Mouse (Mus musculus) right cerebral cortex, adult 18-20 months (tissue): ENCODE measurements around the gene Arhgef39.

ENCODE experiments used
- DNase-seq: peaks from one replicate; pipeline ENCODE4 v3.0.0; 2022; ENCODE audit warnings: mixed read lengths

Arhgef39 gene

DNA sequence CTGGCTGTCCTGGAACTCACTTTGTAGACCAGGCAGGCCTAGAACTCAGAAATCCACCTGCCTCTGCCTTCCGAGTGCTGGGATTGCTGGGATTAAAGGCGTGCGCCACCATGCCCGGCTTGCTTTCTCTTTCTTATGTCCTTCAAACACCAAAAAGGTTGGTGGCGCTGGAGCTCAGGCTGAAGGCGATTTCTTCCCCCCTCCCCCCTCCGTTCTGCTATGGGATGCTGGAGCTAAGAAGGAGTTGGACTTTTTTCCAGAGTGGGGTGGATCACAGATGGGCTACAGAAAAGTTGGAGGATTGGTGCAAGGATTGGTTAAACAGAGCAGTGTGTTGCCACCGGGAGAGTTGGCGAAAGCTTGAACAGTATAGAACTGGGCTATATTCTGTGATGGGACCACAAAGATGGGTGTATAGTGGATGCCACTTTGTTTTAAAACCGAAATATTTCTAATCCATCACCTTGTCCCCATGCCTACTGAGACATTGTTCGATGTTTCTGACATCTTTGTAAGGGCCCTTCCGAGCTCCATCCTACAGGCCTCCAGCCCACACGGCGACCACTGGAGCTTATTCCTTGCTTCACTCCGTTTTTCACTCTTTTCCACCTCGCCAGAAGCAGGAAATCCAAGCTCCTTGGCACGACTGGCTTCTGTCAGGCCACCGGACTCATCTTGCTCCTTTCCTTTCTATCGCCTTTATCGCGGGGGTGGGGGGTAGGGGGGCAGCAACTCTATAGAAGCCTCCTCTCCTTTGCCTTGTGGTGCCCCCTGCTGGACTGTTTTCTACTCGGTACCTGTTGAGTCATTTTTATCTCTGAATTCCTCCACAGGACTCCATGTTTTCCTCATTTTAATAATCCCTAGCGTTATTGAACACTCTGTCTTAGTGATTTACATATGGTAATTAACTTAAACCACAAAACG is 20.3 kb downstream of the Arhgef39 start:
- DNase-seq: no peak

DNA sequence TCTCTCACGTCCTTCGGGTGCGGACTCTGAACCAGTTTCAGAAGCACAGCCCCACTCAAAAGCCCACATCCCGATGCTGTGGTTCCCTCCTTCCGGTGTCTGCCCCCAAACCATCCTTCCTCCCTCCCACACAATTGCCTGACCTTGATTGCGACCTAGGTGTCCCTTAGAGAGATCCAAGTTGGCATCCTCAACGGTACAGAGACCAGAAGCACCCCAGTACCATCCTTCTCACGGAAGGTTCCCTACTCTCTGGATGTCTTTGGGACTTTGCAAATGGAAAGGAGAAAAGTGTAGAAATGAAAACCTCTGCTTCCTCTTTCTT is 21.0 kb downstream of the Arhgef39 start:
- no peak for DNase-seq

- DNase-seq: peak; percentile 90
Observed at GRCm38 (mm10) chr4:43477857-43478533, 21.5 kb downstream of the Arhgef39 start.

GRCm38 (mm10) chr4:43476604-43477003 is 22.9 kb downstream of the Arhgef39 start:
- no peak for DNase-seq

GRCm38 (mm10) chr4:43473636-43474035 is 25.9 kb downstream of the Arhgef39 start:
- DNase-seq: no peak

GRCm38 (mm10) chr4:43470301-43470700 is 29.2 kb downstream of the Arhgef39 start:
- no peak for DNase-seq

- no peak for DNase-seq
Observed at GRCm38 (mm10) chr4:43466872-43467271, 32.6 kb downstream of the Arhgef39 start.

GRCm38 (mm10) chr4:43465935-43466334 is 33.6 kb downstream of the Arhgef39 start:
- no peak for DNase-seq

GRCm38 (mm10) chr4:43463102-43463501 is 36.4 kb downstream of the Arhgef39 start:
- no peak for DNase-seq

DNA sequence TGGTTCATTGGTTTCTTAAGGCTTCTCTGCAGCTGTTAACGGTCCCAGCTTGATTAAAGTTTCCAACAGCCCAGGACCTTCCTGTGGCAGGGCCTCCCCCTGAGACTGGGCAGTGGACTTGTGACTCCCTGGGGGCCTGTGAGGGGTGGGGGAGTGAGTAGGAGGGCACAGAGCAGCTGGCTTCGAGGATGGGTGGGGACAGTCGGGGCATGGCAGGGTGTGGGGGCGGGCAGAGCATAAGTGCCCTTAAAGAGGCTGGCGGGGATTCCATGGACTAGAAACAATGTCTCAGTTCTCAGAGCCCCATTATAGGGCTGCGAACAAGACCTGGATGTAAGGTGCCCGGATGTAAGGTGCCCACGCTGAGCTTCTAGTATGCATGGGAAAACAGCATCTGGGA is 42.4 kb downstream of the Arhgef39 start:
- DNase-seq: no peak

DNA sequence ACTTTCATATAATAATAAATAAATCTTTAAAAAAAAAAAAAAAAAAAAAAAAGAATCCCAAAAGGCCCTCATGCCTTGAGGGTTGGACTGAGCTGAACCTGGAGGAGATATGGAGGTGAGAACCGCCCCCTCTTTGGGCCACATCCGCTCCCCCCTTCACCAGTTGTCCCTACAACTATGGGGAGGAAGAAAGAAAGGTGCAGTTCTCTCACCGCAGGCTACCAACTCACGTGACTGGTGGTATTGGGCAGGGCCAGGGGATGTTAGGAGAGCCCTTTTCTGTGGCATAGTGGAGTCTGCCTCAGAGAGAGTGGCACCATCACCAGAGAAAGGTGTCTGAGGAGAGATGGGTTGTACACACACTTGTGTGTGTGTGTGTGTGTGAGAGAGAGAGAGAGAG is 43.0 kb downstream of the Arhgef39 start:
- DNase-seq: no peak

DNA sequence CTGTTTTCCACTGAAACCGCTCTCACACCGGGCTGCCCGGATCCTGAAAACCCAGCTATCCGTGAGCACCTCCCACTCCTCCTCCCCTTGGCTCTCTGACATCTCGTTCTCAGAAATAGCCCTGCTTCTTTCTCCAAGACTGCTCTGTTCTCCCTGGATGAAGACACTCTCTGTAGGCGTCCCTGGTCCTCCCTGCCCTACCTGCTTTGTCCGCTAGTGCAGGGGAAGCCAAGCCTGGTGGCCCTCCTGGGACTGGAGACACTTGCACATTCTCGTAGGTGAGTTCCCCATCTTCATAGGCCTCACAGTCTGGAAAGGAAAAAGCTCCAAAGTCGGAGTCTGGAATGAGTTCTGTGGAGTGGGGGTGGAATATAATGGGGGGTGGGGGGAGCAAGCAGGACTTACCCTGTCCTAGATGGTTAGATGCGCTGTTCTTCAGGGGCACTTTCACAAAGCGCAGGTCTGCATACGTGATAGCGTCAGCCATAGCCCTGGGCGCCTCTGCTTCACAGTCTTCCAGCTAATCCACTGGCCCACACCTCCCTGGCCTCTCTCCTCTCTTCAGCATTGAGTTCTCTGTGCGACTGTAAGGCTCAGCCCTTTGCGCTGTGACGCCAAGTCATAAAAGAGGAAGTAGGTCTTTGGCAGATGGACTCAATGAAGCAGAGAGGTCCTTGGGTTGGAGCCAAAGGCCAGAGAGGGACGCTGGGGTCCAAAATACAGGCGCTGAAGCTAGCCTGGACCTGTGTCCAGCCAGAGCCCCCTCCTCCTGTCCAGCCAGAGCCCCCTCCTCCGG is 45.3 kb downstream of the Arhgef39 start, which contains the start of gene Cd72:
Gene Cd72 (minus strand): TSS at position 588 of the 796 bp plus-strand sequence.
- no peak for DNase-seq

- DNase-seq: no peak
Observed at GRCm38 (mm10) chr4:43453413-43453812, 46.1 kb downstream of the Arhgef39 start.

- DNase-seq: no peak
Observed at GRCm38 (mm10) chr4:43452315-43452714, 47.2 kb downstream of the Arhgef39 start.

DNA sequence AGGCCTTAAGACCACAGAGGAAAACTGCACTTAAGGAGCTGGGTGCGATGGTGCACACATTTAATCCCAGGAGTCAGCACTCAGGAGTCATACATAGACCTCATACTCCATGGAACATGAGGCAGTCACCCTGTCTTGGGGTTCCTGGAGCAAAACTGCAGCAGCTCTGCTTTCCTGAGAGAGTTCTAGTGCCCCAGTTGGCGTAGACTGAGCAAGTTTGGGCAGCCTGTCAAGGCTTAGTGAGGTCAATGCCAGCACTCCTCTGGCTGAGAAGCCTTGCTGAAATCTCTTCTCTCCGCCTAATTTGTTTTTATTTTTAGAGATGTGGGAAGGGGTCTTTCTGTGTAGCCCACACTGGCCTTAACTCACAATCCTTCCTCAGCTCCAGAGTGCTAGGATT is 50.9 kb downstream of the Arhgef39 start:
- no peak for DNase-seq

DNA sequence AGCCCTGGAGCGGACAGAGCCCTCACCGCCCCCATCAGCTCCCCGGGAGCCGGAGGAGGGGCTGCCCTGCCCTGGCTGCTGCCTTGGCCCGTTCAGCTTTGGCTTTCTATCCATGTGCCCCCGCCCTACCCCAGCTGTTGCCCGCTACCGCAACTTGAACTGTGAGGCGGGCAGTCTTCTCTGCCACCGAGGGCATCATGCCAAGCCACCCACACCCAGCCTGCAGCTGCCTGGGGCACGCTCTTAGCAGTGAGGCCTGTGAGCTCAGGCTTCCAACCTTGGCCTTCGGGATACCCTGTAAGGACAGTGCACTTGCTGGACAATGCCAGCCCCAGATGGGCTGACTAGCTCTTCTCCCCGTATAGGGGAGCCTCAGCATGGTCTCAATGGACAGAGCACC is 52.2 kb downstream of the Arhgef39 start:
- no peak for DNase-seq
